Mouse (Mus musculus): ENCODE measurements around the gene Gm21818.
"Not testable (repeated sequence)": the region's sequence is repeated elsewhere in the genome, so short reads cannot be mapped to it uniquely, and the experiment has no call there.

The Gm21818 gene

GRCm38 (mm10) chr13:120172133-120172532 lies at the start of gene Gm21818:
Gene Gm21818 (plus strand): TSS chr13:120172433.
- not testable (repeated sequence) for DNase-seq (ENCODE audit: low spot score)

GRCm38 (mm10) chr13:120139946-120140345 lies 32.3 kb upstream of the Gm21818 start, which contains the start of gene Gm20767:
Gene Gm20767 (plus strand): TSS chr13:120140246.
- DNase-seq (ENCODE audit: low spot score) = not testable (repeated sequence)

DNA sequence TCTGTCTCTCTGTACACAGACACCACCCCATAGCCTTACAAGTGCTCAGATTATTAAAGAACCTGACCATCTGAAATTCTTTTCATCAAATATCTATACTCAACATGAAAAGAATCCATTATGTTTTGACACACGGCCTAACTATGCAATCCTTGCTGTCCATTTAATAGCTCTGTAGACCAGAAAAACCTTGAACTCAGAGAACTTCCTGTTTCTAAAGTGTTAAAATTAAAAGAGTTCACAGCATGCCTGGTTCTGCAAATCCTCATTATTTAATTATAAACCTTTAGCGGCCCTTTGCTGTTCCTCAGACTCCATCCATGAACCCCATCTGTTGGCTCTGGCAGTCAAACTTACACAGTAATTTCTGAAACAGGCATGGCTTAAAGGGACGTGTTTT lies 29.9 kb upstream of the Gm21818 start:
- not testable (repeated sequence) for DNase-seq (ENCODE audit: low spot score)

- DNase-seq (ENCODE audit: low spot score) = not testable (repeated sequence)
Observed at GRCm38 (mm10) chr13:120149660-120150407, 22.4 kb upstream of the Gm21818 start.

GRCm38 (mm10) chr13:120150589-120150988 lies 21.6 kb upstream of the Gm21818 start:
- not testable (repeated sequence) for DNase-seq (ENCODE audit: low spot score)

DNA sequence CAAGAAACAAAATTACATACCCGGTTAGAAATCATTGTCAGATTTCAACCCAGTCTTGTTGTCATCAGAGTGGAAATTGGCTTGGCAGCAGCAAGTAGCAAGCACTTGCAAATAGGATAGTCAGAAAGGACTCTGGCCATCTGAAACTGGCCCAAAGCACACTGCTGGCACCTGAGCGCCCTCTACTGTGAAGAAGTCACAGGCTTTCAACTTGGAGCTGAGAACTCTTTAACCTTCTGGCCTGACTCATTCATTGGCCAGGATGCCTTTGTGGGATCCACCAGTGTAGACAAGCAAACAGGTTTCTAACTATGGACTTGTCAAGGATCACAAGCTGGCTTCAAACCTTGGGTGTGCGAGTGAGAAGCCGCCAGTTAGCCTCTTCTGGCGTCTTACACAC lies 3.9 kb upstream of the Gm21818 start:
- DNase-seq (ENCODE audit: low spot score) = not testable (repeated sequence)

- DNase-seq (ENCODE audit: low spot score) = not testable (repeated sequence)
Observed at GRCm38 (mm10) chr13:120196189-120196821, 24.1 kb downstream of the Gm21818 start.

- not testable (repeated sequence) for DNase-seq (ENCODE audit: low spot score)
Observed at GRCm38 (mm10) chr13:120215847-120216246, 43.6 kb downstream of the Gm21818 start, which contains the start of gene Gm21762. Gene Gm21762 (minus strand): TSS chr13:120215947.

GRCm38 (mm10) chr13:120220922-120221321 lies 48.7 kb downstream of the Gm21818 start:
- DNase-seq (ENCODE audit: low spot score) = not testable (repeated sequence)

- DNase-seq (ENCODE audit: low spot score) = not testable (repeated sequence)
Observed at GRCm38 (mm10) chr13:120223012-120223659, 50.9 kb downstream of the Gm21818 start.

Measured in T-cell, adult 2 months (primary cell).